Mouse (Mus musculus) frontal cortex, postnatal 25 days (tissue): ENCODE measurements around the gene Vill.

ENCODE experiments used
- DNase-seq, 2 experiments: peaks; one replicate each; pipeline ENCODE4 v3.0.0; 2022; ENCODE audit warnings: low spot score in 2 of 2

Vill gene

GRCm38 (mm10) chr9:119109685-119110353, 57.2 kb downstream of the Vill start:
- DNase-seq: no peak

GRCm38 (mm10) chr9:119110640-119111039, 58.1 kb downstream of the Vill start:
- DNase-seq: no peak

GRCm38 (mm10) chr9:119114911-119115310, 62.3 kb downstream of the Vill start:
- no peak for DNase-seq

- DNase-seq: no peak
Observed at GRCm38 (mm10) chr9:119119409-119120167, 67.0 kb downstream of the Vill start.

- DNase-seq: no peak
Observed at GRCm38 (mm10) chr9:119120168-119120560, 67.6 kb downstream of the Vill start.
